Mouse (Mus musculus): ENCODE data around the gene Foxl2.

DNA sequence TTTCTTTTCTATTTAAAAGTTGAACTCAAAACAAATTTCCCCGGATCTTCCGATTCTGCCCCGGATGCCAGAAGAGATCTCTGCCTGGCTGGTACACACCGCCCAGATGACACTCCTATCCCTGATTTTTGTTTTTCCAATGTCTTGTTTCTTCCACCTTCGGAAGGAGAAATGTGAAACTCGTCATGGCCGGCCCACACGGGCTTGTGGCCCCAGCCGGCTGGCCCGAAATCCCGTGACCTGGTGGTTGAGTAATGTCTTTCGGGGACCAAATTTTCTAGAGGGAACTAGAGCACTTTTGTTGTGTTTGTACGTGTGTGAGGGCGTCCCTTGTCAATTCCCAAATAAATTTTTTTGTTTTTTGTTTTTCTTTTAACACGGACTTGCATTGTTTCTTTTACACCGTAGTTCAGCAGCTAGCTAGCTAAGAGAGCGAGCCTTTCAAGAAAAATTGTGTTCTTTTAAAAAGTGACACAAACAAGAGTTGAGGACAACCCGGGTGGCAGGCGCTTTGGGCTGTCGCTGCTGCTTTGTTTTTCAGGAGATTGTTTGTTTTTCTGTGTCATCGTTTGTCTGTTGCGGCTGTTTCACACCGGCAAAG lies 2.8 kb downstream of the Foxl2 start:
- TF ChIP-seq CTCF (IDR thresholded peaks at IDR 0.05; ENCODE audit: borderline replicate concordance, insufficient read depth, low read length) = no peak
- no peak for TF ChIP-seq POLR2A (IDR thresholded peaks at IDR 0.05; ENCODE audit: low read depth, low read length)
